Mouse (Mus musculus) bone marrow, adult 2 months (tissue): Measurements from ENCODE around the gene Psmb2. TPM values are rescaled to one million over a fixed set of nuclear protein-coding genes. Genes with fewer than 3 reads are reported as not detected.

ENCODE experiments used
- H3K27ac ChIP-seq: fragments of 200-500 bp; 2 replicates; pipeline ENCODE4 v1.5.1; 2012; ENCODE audit warnings: low read depth, mild to moderate bottlenecking, control low read depth, inconsistent platforms, low read length; ENCODE audit not compliant: control insufficient read depth, poor library complexity, insufficient read depth
- H3K4me1 ChIP-seq: fragments of 200-500 bp; 2 replicates; pipeline ENCODE4 v1.6.1; 2011; ENCODE audit warnings: low read length; ENCODE audit not compliant: control insufficient read depth, insufficient read depth
- H3K4me3 ChIP-seq: fragments of 200-500 bp; replicated peaks from 2 replicates; pipeline ENCODE3; 2011; ENCODE audit warnings: mild to moderate bottlenecking, low read depth, low read length, control low read depth; ENCODE audit not compliant: control insufficient read depth
- CTCF ChIP-seq: fragments of 200-500 bp; IDR thresholded peaks from 2 replicates; pipeline ENCODE4 v1.5.1; 2011; ENCODE audit warnings: low read length, control low read depth; ENCODE audit not compliant: control insufficient read depth, insufficient read depth
- POLR2A ChIP-seq: fragments of 200-500 bp; IDR thresholded peaks from 2 replicates; pipeline ENCODE4 v1.6.1; 2011; ENCODE audit warnings: low read depth, mild to moderate bottlenecking, control low read depth, low read length, borderline replicate concordance; ENCODE audit not compliant: control insufficient read depth
- WGBS: fragments of 180-500 bp; shearing (Covaris S2); methylation state at CpG from one replicate; pipeline ENCODE4 v1.1.7; 2018; 5-methylcytosine and 5-hydroxymethylcytosine counted together
- polyA plus RNA-seq: library from polyadenylated mRNA; stranded (reverse); fragments of >200 nt; gene quantifications from 2 replicates; pipeline ENCODE4 v1.2.4, GENCODE M21; 2011; ENCODE audit warnings: low replicate concordance; ENCODE audit not compliant: missing spikeins, insufficient read depth, insufficient read length

The Psmb2 gene
- polyA plus RNA-seq, 1 experiment, result 120 TPM

DNA sequence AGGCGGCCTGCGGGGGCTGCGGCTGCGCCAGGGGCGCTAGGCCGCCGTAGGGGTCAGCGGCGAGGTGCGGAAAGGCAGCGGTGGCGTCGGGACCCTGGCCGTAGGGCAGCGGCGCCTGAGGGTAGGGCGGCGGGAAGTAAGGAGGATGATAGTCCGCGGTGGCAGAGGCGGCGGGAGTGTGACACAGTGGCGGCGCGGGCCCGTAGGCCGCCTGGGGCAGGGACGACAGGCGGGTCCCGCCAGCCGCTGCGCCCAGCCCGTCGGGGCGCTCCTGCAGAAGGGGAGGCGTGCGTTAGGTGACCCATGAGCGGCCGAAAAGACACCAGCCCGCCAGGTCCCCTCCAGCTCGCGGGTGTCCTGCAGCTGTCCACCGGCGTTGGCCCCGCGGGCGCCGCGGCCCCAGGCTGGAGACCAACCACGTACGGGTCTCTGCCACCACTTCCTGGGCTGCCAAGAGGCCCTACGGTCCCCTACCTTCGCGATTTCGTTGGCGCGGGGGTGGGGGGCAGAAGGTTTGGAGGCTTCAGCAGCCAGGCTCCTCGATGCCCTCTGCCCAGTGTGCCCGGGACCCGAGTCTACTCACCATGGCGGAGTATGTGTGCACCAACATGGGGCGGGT, 58.1 kb downstream of the Psmb2 start:
- Histone ChIP-seq H3K4me1 (no peaks in the 10 kb centered on the region), H3K4me3 (no peak overlapping the region), H3K27ac (no peak overlapping the region; the same call in 1 of the 2 replicates)
- TF ChIP-seq CTCF (no peak), POLR2A (no peak)
- 4% methylated on average over 59 of the region's 62 CpGs for WGBS

- no peak within 1 kb of the TSS for H3K4me3 ChIP-seq
- no peaks in the 10 kb centered on the region for H3K4me1 ChIP-seq
- no peak within 1 kb of the TSS; the same call in 1 of the 2 replicates for H3K27ac ChIP-seq
- WGBS, result 3% methylated on average over 32 of the region's 32 CpGs
- TF ChIP-seq CTCF, result no peak
Measured at GRCm38 (mm10) chr4:126736001-126736414, 58.6 kb downstream of the Psmb2 start, which contains the start of gene Tfap2e. Gene Tfap2e, minus strand, starts transcription at chr4:126736240.

DNA sequence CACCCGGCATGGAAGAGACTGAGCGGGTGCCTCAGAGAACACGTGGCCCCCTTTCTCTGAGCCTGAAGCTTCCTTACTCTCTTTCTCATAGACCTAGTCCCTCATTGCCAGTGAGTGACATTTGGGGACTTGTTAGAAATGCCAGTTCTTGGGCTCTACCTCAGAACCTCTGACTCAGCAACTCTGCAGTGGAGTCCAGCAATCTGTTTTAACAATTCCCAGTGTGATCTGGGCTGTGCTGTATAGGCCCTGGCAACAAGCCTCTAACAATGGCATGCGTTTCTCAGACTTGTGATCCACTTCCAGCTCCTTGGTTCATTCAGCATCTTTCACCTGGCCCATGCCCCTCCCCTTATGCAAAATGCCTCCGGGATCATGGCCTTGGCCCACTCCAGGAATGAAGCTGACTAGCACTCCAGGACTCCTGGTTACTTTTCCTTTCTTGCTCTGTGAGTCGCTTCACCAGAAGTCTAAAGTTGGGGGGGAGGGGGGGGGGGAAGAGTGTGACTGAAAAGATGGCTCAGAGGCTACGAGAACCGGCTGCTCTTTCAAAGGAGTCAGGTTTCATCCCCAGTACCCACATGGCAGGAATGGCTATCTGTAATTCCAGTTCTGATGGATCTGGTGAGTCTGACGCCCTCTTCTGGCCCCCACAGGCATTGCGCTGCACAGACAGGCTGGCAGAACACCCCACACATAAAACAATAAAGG, 62.7 kb downstream of the Psmb2 start:
- no peak overlapping the region for H3K4me3 ChIP-seq
- no peaks in the 10 kb centered on the region for H3K4me1 ChIP-seq
- peak; percentile 34; the same call in 1 of the 2 replicates for TF ChIP-seq CTCF
- TF ChIP-seq POLR2A, result no peak
- 60% methylated on average over 10 of the region's 10 CpGs for WGBS
- no peak overlapping the region for H3K27ac ChIP-seq

- TF ChIP-seq POLR2A, result no peak
- TF ChIP-seq CTCF, result peak; percentile 86
- no peaks in the 10 kb centered on the region for H3K4me1 ChIP-seq
- no peak overlapping the region for H3K27ac ChIP-seq
- H3K4me3 ChIP-seq, result no peak overlapping the region
- WGBS, result 7% methylated on average over 12 of the region's 12 CpGs
Measured at GRCm38 (mm10) chr4:126741448-126741847, 64.0 kb downstream of the Psmb2 start.

- Histone ChIP-seq H3K4me1 (no peaks in the 10 kb centered on the region), H3K27ac (no peak overlapping the region), H3K4me3 (no peak overlapping the region)
- no peak for TF ChIP-seq CTCF
- TF ChIP-seq POLR2A, result no peak
- 55% methylated on average over 2 of the region's 2 CpGs for WGBS
Measured at GRCm38 (mm10) chr4:126742976-126743375, 65.5 kb downstream of the Psmb2 start.

- Histone ChIP-seq H3K4me1 (no peaks in the 10 kb centered on the region), H3K27ac (no peak overlapping the region), H3K4me3 (no peak overlapping the region)
- 70% methylated on average over 11 of the region's 11 CpGs for WGBS
- TF ChIP-seq POLR2A, result no peak
- no peak for TF ChIP-seq CTCF
Measured at GRCm38 (mm10) chr4:126743713-126744112, 66.3 kb downstream of the Psmb2 start.

- Histone ChIP-seq H3K4me1 (no peaks in the 10 kb centered on the region), H3K27ac (no peak overlapping the region), H3K4me3 (no peak overlapping the region)
- WGBS, result 92% methylated on average over 14 of the region's 14 CpGs
- TF ChIP-seq CTCF, result no peak
- TF ChIP-seq POLR2A, result no peak
Measured at GRCm38 (mm10) chr4:126744831-126745230, 67.4 kb downstream of the Psmb2 start.

GRCm38 (mm10) chr4:126745506-126746193, 68.2 kb downstream of the Psmb2 start:
- no peak overlapping the region for H3K27ac ChIP-seq
- peak; percentile 51 for TF ChIP-seq CTCF
- TF ChIP-seq POLR2A, result no peak
- 43% methylated on average over 13 of the region's 13 CpGs for WGBS
- no peak overlapping the region for H3K4me3 ChIP-seq
- no peaks in the 10 kb centered on the region for H3K4me1 ChIP-seq
